Mouse (Mus musculus) adrenal gland, postnatal 25 days (tissue): Measurements from ENCODE around the gene Capn7. TPM values are rescaled to one million over a fixed set of nuclear protein-coding genes. Genes with fewer than 3 reads are reported as not detected.

Experiments
- DNase-seq: peaks from one replicate; pipeline ENCODE4 v3.0.0; 2021; ENCODE audit warnings: mixed read lengths
- total RNA-seq: library from RNA; stranded (reverse); gene quantifications from 2 replicates; pipeline ENCODE4 v1.2.3, GENCODE M21; 2021

Capn7 gene
- total RNA-seq, 1 experiment from 2014 or later, result 51.2 TPM

DNA sequence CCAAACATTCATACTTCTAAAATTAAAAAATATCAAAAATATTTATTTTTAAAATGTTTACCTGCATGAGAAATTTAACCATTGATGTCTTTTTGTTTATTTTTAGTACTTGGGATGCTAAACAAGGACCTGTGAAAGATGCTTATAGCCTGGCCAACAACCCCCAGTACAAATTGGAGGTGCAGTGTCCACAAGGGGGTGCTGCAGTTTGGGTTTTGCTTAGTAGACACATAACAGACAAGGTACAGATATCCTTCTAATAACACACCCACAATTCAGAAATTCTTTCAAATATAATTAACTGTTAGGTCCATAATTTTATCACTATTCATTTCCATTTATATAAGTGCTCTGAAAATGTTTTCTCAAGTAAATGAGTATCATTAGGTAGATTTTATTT, 28.9 kb downstream of the Capn7 start:
- peak; percentile 80 for DNase-seq

DNA sequence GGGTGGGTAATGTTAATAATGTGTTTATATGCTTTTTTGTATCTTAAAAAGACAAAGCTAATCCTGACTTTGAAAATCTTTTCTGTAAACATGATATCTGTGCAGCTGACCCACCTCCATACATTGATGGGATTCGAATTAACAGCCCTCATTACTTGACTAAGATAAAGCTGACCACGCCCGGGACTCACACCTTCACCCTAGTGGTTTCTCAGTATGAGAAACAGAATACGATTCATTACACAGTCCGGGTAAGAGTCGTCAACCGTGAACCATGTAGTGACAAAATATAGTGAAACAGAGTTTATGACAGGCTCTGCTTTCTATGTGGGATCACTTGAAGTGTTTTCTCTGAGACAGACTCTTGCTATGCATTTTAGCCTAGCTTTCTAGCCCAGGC, 31.5 kb downstream of the Capn7 start:
- no peak for DNase-seq

DNA sequence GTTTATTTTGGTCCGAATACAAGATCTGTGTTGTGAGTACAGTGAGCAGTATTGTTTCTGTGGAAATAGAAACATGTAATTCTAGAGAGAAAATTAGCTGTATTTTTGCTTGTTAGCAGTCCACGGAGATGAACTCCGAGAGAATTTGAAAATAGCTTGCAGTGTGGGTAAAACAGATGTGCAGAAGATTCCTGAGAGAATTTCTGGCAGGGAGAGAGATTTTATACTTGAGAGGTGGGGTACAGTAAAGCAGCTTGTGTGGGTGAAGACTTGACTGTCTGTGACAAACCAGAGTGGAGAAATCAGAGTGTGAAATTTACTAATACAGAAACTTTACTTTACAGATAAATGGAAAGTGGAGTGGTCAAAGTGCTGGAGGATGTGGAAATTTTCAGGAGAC, 32.9 kb downstream of the Capn7 start:
- DNase-seq, result no peak

DNA sequence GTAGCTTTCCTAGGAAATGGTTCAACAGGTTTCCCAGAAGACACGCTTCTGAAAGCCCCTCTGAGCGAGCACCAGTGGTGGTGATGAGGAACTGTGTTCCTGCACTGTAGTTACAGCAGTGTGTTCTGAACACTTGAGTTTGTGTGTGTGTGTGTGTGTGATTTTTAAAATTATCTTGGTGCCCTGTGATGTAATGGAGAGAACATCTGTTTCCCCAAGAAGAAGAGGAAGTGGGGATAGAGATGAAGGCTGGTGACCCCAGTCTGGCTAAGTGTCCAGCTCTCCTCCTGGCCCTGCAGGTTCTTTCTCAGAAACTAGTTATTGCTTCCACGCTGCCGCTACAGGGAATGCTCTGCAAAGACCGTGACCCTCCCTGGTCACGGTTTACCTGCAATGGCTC, 38.0 kb downstream of the Capn7 start:
- no peak for DNase-seq

DNA sequence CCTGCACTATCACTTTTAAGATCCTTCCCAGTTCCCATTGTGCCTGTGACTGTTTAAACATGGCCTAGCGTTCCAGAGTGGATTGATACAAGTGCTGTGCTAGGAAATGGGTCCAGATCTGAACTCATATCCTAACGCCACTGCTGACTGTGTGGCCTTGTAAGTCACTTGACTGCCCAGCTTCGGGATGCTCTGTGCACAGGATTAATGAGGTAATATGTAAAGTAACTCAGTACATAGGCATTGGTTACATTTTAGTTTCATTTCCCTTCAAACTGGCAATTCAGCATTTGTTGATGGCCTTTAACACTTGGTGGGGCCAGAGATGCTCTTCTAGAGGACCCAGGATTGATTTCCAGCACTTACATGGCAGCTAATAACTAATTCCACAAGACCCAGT, 39.9 kb downstream of the Capn7 start:
- DNase-seq, result no peak

DNA sequence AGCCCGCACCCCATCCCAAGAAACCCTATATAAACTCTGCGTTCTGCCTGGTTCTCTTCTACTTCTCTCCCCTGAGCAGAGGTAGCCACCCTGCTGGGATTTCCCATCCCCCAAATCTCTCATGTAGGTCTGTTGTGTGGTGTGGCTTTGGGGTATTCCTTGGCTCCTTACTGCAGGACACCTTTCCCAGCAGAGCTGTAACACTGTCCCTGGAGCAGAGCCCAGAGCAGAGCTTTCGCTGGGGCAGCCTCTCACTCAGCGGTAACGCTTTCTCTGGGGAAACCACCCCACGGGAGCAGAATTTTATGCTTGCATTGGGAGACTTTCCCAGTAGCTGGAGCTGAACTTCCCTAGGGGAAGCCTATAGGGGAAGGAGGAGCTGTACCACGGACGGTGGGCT, 45.8 kb downstream of the Capn7 start:
- DNase-seq, result no peak

DNA sequence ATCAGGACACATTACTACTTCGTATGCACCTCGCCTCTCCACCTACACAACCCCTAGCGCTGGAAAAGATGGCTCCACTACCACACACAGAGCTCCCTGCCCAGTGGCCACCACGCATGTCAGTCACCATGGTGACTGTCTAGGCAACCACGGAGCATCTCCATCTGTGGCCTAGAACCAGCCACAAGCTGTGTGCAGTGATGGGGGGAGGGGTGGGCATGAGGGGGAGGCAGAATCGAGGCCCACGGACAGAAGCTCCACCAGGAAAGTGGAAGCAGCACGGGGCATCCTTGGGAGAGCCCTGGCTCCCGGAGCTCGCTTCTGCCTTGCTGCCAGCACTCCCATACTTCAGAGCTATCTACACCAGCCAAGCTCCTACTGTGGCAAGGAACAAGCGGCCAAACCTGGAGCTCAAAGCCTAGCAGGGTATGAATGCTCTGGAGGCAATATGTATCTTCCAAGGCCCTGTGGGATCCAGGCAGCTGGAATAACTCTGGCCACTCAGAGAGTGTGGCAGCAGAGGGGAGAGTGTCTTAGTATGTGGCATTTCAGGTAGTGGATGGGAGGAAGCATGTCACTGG, 47.1 kb downstream of the Capn7 start:
- DNase-seq, result no peak

DNA sequence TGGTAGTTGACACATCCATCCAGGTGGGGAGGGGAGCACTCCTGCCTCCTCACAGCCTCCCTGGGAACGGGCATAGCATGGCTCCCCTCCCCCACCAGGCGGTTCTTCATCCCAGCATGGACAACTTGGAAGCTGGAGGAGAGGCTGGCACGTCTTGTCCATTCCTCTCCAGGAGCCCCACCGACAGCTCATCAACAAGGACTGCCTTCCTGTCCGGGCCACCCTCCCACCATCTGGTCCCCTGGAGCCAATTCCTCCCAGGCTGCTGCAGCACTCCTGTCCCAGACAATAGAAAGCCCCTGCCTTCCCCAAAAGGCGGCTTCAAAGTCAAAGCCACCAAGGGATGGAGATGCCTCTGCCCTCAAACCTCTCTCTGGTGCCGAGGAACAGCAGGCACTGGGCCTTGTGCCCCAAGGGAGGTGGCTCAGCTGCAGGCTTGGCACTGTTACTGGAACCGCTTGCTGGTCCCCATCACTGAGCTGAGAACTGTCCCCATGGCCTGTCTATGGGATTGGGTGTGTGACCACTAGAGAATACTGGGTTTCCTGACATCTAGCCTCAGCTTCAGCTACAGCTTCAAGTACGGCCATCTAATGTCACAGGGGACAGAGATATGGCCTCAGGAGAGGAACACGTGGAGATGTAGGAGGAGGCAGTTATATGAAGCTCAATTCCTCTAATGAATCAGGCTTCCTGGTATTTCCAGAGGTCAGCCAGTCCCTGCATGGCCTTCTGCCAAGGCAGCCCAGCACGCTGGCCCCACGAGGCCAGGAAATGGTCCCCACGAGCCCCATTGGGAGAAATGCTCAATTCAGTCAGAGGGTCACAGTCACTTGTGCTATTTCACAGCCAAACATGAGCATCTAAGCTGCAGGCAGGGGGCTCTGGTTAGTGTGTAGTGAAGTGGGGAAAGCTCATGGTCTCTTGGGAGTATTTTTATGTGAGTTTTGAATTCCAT, 48.2 kb downstream of the Capn7 start:
- DNase-seq, result peak; percentile 80

DNA sequence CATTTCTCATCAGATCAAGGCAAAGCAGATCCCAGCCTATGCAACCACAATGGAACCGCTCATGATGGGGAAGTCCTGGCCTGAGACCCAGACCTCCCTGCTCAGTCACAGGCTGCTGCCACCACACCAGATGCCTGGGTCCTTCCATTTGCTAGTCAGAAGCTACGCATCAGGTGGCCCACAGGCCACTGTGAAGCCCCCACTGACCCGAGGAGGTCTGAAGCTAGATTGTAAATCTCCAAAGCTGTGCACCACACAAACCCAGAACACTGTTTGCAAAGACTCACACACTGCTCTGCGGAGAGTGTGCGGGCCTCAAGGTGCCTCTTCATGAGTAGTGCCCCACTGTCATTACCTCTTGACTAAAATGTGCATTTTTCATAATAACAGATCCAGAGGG, 49.0 kb downstream of the Capn7 start:
- no peak for DNase-seq

DNA sequence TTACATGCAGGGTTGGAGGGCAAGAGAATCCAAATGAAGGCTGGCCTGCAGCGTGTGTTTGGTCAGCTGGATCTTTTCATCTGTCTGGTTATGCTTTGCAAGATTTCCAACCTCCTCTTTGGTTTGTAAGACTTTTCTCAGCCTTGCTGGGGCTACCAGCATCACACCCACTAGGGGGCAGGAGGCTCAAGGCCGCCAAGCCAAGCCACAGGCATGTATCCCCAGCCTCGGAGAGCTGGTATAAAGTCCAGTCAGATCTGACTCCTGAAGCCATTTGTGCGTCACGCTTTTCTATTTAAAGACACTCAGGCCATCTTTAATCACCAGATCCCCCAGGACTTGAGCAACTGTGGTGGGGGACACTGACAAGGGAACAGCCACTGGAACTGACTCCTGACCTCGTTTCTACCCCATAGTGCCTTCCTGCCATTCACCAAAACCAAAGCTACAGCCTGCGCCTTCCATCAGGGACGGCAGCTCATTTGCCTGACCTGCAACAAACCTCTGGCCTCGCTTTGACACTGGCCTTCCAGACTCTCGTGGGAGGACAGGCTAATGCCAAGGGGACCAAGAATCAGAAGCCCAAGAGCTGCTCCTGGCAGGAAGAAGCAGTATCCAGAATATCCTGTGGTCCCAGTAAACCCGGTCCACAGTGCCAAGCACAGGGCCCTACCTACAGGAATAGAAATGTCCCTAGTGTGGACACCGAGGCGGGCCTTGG, 49.7 kb downstream of the Capn7 start:
- peak; percentile 83 for DNase-seq

DNA sequence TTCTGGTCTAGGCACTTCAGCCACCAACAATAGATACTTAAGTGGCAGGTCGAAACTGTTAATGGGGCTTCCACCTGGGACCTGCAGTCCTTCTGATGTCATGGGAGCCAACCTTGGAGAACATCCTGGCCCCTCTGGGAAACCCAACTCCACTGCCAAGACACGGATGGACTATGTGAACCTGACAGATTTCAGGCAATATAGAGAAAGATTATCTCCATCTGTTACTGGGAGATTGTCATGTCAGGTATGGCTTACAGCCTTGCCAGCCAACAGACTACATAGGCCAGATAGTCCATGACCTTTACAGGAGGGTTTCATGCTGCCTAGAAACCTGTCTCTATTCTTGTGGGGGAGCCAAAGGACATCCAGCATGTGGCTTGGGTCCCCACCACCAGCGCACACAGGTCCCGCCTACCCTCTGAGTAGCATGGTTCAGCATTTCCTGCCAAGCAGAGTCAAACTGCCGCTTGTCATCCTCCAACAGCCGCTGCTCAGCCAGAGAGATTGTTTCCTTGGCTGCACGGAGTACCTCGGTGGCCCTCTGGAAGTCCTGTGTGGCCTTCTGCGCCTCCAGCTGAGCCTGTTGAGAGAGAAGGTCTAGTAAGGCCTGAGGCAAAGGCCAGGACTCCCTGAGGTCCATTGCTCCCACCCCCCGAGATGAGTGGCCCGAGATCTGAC, 51.0 kb downstream of the Capn7 start:
- DNase-seq, result no peak

DNA sequence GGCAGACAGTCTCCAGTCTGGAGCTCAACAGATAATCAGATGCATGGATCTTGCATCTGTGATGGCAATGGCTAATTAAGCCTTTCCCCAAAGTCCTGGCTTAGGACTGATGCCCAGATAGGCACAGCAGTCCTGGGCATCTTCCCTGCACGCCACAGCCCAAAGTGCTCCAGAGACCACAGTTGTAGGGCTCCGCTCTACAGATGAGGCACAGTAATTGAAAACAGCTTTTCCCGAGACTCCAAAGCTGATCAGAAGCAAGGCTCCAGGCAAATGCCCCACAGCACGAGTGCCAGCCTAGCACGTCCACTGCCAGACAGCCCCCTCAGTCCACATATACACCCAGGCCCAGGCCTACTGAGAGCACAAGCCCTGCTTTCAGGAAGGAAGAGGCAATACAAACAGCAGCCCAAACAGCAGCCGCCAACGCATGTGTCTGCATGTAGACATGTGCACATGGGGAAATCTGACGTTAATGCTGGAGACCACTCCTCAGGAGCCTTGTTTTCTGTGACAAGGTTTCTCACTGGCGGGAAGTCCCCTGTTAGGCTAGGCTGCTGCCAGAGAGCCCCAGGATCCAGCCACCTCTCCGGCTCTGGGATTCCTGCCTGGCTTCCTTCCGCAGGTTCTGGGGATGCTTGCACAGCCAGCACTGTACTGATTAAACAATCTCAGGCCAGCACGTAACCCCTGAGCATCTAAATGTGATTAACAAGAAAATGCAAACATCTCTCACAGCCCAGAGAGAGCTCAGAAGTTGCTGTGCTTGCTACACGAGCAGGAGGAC, 51.8 kb downstream of the Capn7 start:
- DNase-seq, result no peak

DNA sequence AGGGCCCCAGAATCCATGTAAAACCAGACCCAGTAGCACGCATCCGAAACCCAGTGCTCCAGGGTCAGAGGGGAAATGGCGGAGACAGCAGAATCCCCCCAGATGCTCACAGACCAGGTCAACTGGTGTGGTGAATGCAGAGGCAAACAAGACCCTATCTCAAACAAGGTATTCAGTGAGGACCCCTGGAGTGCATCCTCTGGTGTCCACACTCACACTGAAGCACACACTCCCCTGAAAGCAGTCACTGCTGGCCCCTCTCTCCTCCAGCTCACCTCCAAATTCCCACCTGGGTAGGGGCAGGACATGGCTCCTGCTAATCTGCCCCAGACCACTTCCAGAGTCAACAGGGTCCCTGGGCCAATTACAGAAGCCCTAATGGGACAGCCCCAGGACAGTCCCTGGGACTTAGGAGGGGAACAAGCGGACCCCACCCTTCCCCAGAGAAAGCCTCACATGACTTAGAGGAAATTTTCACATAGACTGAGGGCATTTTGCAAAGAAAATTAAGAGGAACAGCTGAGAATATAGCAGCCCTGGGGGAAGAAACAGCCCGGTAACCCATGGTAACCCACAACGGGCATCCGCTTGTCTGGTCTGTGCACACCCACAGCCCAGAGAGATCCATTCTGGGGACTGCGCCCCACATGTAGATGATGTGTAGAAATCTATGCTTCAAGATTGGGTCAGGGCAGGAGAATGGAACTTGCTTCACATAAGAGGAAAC, 53.1 kb downstream of the Capn7 start:
- DNase-seq, result no peak

DNA sequence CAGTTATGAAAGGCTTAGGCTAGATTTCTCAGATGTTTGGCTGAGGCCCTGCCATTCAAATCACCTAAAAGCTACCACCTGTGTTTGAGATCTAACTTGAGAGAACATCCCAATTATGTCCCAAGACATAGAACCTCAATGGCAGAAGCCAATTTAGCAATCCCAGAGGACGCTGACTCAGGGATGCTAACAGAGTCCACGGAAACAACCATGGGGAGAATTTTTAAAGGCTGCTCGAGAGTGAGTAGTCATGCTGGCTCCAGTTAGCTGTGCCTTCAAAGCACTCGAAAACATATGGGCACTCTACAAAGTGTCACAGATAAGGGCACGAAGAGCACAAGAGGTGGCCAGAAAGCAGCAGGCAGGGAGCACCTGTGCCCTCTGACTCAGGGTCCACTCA, 55.9 kb downstream of the Capn7 start:
- DNase-seq, result no peak

DNA sequence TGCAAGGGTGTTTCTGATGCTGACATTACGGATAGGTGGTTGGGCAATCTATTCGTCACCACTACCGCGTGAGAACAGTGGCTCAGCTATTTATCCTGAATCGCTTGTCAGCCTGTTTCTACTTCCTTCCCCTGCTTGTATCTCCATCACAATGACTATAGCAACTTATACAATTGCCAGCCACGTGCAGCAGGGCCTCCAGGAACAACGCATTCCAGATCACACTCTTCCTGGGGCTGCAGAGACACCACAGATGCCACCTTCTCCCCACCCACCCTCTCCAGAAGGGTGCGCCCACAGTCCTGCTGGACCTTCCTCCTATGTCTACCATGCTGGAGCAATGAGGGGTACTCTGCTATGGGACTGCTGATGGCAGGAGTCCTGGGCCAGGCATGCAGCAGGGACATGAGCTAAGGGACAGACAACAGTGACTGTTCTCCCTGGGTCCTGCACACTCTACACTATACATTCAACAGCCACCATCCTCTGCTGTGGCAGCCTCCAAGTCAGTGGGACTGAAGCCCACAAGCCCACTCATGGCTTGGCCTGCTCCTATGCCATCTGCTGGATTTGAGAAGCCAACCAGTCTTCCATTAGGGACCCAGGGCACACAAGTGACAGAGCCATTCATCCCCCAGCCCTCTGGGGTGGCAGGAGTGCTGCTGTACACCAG, 56.6 kb downstream of the Capn7 start:
- no peak for DNase-seq

DNA sequence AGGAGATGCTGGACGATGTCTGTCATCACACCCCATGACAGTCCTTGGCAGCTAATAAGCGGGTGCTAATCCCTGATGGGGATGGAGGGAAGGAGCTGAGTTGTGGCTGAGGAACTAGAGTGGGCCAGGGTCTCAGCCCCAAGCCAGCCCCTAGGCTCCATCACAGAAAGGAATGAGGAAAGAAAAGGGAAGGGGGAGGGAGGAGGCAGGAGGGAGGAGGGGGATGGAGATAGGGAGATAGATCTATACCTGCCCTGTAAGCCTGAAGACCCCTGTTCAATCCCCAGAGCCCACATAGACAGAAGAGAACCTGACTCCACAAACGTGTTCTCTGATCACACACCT, 57.1 kb downstream of the Capn7 start:
- no peak for DNase-seq

DNA sequence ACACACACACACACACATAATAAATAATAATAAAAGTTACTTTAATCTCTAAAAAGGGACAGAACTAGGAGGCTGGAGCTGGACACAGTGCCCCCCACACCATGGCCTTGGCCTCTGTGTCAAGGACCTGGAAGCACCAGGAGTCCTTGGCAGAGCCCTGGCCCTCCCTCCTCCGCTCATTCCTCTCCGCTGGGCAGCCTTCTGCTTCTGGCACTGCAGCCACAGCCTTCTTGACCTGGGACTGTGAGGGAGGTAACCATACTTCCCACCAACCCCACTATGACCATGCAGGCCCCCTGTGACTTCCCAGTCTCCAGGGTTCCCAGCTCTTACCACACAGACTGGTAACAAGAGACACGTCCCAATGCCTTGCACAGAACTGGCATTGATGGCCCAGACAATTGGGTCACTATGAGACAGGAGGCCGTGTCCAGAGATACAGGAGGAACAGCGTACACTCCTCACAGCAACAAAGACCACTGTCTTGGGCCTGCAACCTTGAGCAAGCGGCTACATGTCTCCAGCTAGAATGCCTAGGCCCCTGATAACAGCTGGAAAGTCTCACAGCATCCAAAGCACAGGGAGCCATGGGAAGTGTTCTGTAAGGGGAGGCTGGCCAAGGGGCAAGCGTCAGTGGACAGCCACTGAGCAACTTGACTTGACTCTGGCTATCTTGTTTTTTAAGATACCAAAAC, 57.6 kb downstream of the Capn7 start:
- peak; percentile 59 for DNase-seq

DNA sequence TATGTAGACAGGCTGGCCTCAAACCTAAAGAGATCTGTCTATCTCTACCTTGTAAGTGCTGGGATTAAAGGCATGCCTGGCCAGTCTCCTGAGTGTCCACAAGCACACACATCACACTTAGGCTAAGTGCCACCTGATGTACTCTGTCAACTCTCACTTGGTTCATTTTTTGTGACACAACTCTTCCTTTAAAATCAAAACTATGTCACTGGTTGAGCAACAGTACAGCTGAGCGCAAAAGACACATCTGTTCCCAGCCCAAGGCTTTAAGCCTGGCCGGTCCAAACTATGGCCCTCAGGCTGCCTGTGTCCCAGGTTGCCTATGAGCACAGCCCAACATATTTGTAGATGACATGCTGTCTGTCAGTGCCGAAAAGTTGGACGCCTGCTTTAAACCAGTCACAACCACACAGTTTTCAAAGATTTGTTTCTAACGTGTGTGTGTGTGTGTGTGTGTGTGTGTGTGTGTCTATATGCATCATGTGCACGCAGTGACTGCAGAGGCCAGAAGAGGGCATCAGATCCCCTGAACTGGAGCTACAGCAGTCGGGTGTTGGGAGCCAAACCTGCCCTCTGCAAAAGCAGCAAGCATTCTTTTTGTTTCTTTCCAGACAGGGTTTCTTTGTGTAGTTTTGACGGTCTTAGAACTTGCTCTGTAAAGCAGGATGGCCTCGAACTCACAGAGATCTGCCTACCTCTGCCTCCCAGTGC, 58.5 kb downstream of the Capn7 start:
- DNase-seq, result no peak

DNA sequence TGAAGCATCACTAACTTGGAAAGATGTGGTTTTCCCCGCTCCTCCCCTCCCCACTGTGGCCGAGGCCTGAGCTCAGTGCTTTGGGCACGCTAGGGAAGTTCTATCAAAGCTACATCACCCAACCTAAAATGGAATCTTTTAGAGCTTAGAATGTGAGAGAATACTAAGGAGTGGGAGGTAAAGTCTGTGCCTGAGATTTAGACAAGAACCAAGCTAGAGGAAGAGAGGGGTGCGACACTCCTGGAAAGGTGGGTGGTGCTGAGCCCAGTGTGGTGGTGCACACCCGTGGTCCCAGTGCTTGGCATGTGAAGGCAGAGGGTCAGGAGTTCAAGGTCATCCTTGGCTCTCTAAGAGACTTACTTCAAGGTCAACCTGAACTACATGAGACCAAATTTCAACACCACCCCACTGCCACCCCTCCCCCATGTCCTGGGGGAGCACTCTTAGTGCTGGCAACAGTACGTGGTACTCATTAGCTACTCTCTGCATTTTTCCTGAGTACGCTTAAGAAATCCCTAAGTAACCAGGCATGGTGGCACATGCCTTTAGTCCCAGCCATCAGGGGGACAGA, 59.3 kb downstream of the Capn7 start:
- DNase-seq, result no peak
